Mouse (Mus musculus) liver, embryonic 14.5 days (tissue): ENCODE measurements around the gene Col4a1.

Experiments used
- CTCF ChIP-seq: IDR thresholded peaks from 2 replicates; pipeline ENCODE4 v1.5.1; 2016; ENCODE audit warnings: antibody characterized with exemption, low read depth, control low read depth
- EP300 ChIP-seq: IDR thresholded peaks from 2 replicates; pipeline ENCODE4 v1.6.1; 2016; ENCODE audit warnings: antibody characterized with exemption, low read depth

GRCm38 (mm10) chr8:11347699-11348098 is 35.1 kb upstream of the Col4a1 start:
- TF ChIP-seq CTCF (no peak), EP300 (no peak)
